Mouse (Mus musculus): ENCODE results near the gene Khk. TPM values are rescaled to one million over a fixed set of nuclear protein-coding genes. Genes with fewer than 3 reads are reported as not detected.

The Khk gene
- polyA plus RNA-seq, 1 experiment from 2014 or later = 28.8 TPM

DNA sequence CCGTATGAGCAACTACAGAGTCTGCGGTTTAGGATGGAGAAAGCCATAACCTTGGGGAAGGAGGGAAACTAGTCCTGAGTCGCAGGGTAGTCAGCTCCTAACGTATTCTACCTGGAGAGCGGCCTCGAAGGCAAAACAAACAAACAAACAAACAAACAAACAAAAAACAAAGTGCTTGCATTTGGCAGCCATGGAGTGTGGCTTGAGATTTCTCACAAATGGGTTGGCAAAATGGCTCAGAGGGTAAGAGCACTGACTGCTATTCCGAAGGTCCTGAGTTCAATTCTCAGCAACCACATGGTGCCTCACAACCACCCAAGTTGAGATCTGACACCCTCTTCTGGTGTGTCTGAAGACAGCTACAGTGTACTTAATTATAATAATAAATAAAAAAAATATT lies 11.4 kb upstream of the Khk start:
- H3K4me3 ChIP-seq (replicated peaks; ENCODE audit: low read length) = no peak overlapping the region
- H3K36me3 ChIP-seq (ENCODE audit: control insufficient read depth, insufficient read depth, low read length) = no peaks in the 10 kb centered on the region
- H3K4me2 ChIP-seq (ENCODE audit: low read depth, low read length) = no peak overlapping the region
- peaks cover 46% of the 10 kb centered on the region for H3K4me1 ChIP-seq (ENCODE audit: control insufficient read depth, insufficient read depth, low read length)
- peak overlapping the region; percentile 98 for H3K27ac ChIP-seq (ENCODE audit: low read length)
- 80% methylated on average over 7 of the region's 7 CpGs for WGBS
- no peaks in the 10 kb centered on the region for H3K27me3 ChIP-seq (ENCODE audit: control insufficient read depth, insufficient read depth, low read length)
- ATAC-seq (ENCODE audit: insufficient read depth, low FRiP score) = no peak
- no peak overlapping the region for H3K9ac ChIP-seq (ENCODE audit: low read length)
- H3K9me3 ChIP-seq (replicated peaks; ENCODE audit: control insufficient read depth, low read length) = no peaks in the 10 kb centered on the region

DNA sequence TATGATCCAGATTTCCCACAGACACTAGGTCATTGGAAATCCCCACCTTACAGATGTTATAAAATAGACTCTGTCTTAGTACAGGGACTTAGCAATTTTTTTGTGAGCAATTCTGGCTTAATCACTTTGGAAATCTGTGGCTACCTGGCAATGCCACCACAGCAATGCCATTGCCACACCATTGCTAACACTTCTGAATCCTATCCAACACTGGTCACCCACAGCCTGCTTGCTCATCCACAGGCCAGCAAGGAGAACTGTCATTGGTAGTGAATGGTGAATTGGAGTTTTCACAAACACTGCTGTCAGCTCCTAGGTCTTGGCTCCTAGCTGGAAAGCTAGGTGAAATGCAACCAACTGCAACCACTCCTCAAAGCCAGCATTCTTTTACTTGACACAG lies 10.8 kb upstream of the Khk start:
- H3K27ac ChIP-seq (ENCODE audit: low read length) = peak overlapping the region; percentile 98
- H3K9me3 ChIP-seq (replicated peaks; ENCODE audit: control insufficient read depth, low read length) = no peaks in the 10 kb centered on the region
- H3K4me1 ChIP-seq (ENCODE audit: control insufficient read depth, insufficient read depth, low read length) = peaks cover 43% of the 10 kb centered on the region
- no peaks in the 10 kb centered on the region for H3K36me3 ChIP-seq (ENCODE audit: control insufficient read depth, insufficient read depth, low read length)
- H3K27me3 ChIP-seq (ENCODE audit: control insufficient read depth, insufficient read depth, low read length) = no peaks in the 10 kb centered on the region
- H3K9ac ChIP-seq (ENCODE audit: low read length) = no peak overlapping the region
- no peak for ATAC-seq (ENCODE audit: insufficient read depth, low FRiP score)
- H3K4me3 ChIP-seq (replicated peaks; ENCODE audit: low read length) = no peak overlapping the region
- H3K4me2 ChIP-seq (ENCODE audit: low read depth, low read length) = no peak overlapping the region

- Histone ChIP-seq H3K9me3 (replicated peaks; ENCODE audit: control insufficient read depth, low read length) (no peaks in the 10 kb centered on the region), H3K4me3 (replicated peaks; ENCODE audit: low read length) (no peak overlapping the region), H3K36me3 (ENCODE audit: control insufficient read depth, insufficient read depth, low read length) (no peaks in the 10 kb centered on the region), H3K9ac (ENCODE audit: low read length) (peak overlapping the region; percentile 74; the same call in 1 of the 2 replicates), H3K4me1 (ENCODE audit: control insufficient read depth, insufficient read depth, low read length) (peaks cover 46% of the 10 kb centered on the region), H3K4me2 (ENCODE audit: low read depth, low read length) (peak overlapping the region; percentile 30; the same call in 1 of the 2 replicates), H3K27me3 (ENCODE audit: control insufficient read depth, insufficient read depth, low read length) (no peaks in the 10 kb centered on the region), H3K27ac (ENCODE audit: low read length) (peak overlapping the region; percentile 98)
- no peak for ATAC-seq (ENCODE audit: insufficient read depth, low FRiP score)
- WGBS = 51% methylated on average over 5 of the region's 5 CpGs
Observed at GRCm38 (mm10) chr5:30912156-30912555, 9.1 kb upstream of the Khk start.

DNA sequence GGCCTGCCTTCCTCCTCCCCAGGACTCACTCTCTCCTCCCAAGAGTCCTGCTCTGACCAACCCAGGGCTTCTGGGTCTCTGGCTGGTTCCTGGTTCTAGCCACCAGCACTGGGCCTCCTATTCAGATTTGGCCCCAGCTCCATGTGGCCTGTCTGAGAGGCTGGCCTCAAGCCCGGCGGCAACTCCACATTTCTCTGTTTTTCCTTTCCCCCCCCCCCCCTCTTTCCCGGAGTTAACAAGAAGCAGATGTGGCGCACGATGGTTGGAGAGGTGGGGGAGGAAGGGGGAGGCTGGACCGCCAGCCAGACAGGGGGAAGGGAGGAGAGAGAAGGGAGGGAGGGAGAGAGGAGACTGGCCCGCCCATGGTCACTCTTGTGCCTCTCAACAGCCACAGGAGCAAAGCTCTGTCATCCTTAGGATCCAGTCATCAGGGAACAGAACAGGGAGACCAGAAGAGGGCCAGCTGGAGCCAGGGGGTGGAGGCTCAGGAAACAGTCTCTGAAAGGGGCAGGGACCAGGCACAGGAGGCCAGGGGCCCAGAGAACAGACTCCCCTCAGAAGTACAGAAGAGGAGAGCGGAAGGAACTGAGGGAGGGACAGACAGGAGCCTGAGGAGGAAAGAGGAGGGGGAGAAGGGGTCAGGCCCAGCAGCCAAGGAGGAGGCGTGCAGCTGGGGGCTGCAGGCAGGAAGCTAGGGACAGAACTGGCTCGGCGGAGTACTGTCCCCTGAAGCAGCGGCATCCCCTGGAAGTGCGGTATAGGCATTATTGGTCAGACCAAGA lies 8.0 kb upstream of the Khk start, which contains the start of gene Emilin1:
Gene Emilin1, plus strand, starts transcription at position 343 of the 782 bp plus-strand sequence.
- WGBS = 23% methylated on average over 13 of the region's 13 CpGs
- no peaks in the 10 kb centered on the region for H3K27me3 ChIP-seq (ENCODE audit: control insufficient read depth, insufficient read depth, low read length)
- H3K27ac ChIP-seq (ENCODE audit: low read length) = peak within 1 kb of the TSS; percentile 98
- peak within 1 kb of the TSS; percentile 74 for H3K9ac ChIP-seq (ENCODE audit: low read length)
- H3K4me2 ChIP-seq (ENCODE audit: low read depth, low read length) = peak within 1 kb of the TSS; percentile 75
- no peaks in the 10 kb centered on the region for H3K9me3 ChIP-seq (replicated peaks; ENCODE audit: control insufficient read depth, low read length)
- H3K4me1 ChIP-seq (ENCODE audit: control insufficient read depth, insufficient read depth, low read length) = peaks cover 46% of the 10 kb centered on the region
- H3K4me3 ChIP-seq (replicated peaks; ENCODE audit: low read length) = peak within 1 kb of the TSS; percentile 55
- H3K36me3 ChIP-seq (ENCODE audit: control insufficient read depth, insufficient read depth, low read length) = no peaks in the 10 kb centered on the region
- peak; percentile 85 for ATAC-seq (ENCODE audit: insufficient read depth, low FRiP score)

DNA sequence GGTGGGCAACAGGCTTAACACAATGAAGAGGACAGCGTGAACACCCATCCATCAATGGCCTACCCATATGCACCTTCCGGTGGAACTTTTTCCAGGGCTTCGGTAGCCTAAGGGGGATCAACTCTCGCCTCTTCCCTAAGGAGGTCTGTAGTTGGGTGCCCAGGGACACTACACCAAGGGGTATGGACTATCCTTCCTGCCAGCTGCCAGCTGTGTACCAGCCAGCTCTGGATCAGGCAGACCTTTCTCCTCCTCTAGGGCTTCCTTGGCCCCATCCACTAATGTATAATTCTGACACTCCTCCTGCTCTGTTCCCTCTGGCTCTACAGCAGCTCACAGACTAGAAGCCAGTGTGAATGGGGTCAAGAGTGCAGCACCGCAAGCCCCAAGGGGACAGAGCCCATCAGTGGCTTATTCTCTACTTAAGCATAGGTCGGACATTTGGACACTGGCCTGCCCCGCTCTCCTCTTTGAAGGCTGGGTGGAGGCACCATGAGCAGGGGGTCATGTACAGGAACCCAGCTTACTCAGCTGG lies 7.1 kb upstream of the Khk start:
- no peak for ATAC-seq (ENCODE audit: insufficient read depth, low FRiP score)
- Histone ChIP-seq H3K9me3 (replicated peaks; ENCODE audit: control insufficient read depth, low read length) (no peaks in the 10 kb centered on the region), H3K36me3 (ENCODE audit: control insufficient read depth, insufficient read depth, low read length) (peaks cover 9% of the 10 kb centered on the region), H3K27ac (ENCODE audit: low read length) (peak overlapping the region; percentile 98), H3K4me3 (replicated peaks; ENCODE audit: low read length) (peak overlapping the region; percentile 55), H3K27me3 (ENCODE audit: control insufficient read depth, insufficient read depth, low read length) (no peaks in the 10 kb centered on the region), H3K9ac (ENCODE audit: low read length) (peak overlapping the region; percentile 74), H3K4me2 (ENCODE audit: low read depth, low read length) (peak overlapping the region; percentile 75), H3K4me1 (ENCODE audit: control insufficient read depth, insufficient read depth, low read length) (peaks cover 38% of the 10 kb centered on the region)
- WGBS = 38% methylated on average over 7 of the region's 7 CpGs

GRCm38 (mm10) chr5:30914849-30915248 lies 6.4 kb upstream of the Khk start:
- peak overlapping the region; percentile 75 for H3K4me2 ChIP-seq (ENCODE audit: low read depth, low read length)
- peak overlapping the region; percentile 55 for H3K4me3 ChIP-seq (replicated peaks; ENCODE audit: low read length)
- peaks cover 10% of the 10 kb centered on the region for H3K36me3 ChIP-seq (ENCODE audit: control insufficient read depth, insufficient read depth, low read length)
- no peaks in the 10 kb centered on the region for H3K27me3 ChIP-seq (ENCODE audit: control insufficient read depth, insufficient read depth, low read length)
- peak overlapping the region; percentile 74 for H3K9ac ChIP-seq (ENCODE audit: low read length)
- H3K9me3 ChIP-seq (replicated peaks; ENCODE audit: control insufficient read depth, low read length) = no peaks in the 10 kb centered on the region
- peaks cover 31% of the 10 kb centered on the region for H3K4me1 ChIP-seq (ENCODE audit: control insufficient read depth, insufficient read depth, low read length)
- H3K27ac ChIP-seq (ENCODE audit: low read length) = peak overlapping the region; percentile 98
- ATAC-seq (ENCODE audit: insufficient read depth, low FRiP score) = no peak
- WGBS = 41% methylated on average over 6 of the region's 6 CpGs

DNA sequence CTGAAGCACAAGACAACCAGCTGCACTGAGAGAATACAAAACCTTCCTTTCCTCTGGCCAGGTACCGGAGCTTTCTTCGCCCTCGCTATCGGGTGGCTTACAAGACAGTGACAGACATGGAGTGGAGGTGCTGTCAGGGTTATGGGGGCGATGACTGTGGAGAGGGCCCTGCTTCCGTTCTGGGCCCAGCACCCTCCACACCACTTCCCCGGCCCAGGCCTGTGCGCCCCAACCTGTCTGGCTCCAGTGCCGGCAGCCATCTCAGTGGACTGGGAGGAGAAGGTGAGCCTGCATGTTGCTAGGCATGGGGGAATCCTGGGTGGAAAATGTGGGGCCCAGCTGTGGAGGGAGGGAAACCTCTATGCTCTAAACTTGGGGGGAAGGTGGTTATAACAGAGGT lies 5.8 kb upstream of the Khk start:
- Histone ChIP-seq H3K4me3 (replicated peaks; ENCODE audit: low read length) (peak overlapping the region; percentile 55), H3K4me1 (ENCODE audit: control insufficient read depth, insufficient read depth, low read length) (peaks cover 32% of the 10 kb centered on the region), H3K9ac (ENCODE audit: low read length) (peak overlapping the region; percentile 74), H3K27ac (ENCODE audit: low read length) (peak overlapping the region; percentile 98), H3K9me3 (replicated peaks; ENCODE audit: control insufficient read depth, low read length) (no peaks in the 10 kb centered on the region), H3K4me2 (ENCODE audit: low read depth, low read length) (peak overlapping the region; percentile 75), H3K36me3 (ENCODE audit: control insufficient read depth, insufficient read depth, low read length) (peaks cover 10% of the 10 kb centered on the region), H3K27me3 (ENCODE audit: control insufficient read depth, insufficient read depth, low read length) (no peaks in the 10 kb centered on the region)
- 35% methylated on average over 9 of the region's 9 CpGs for WGBS
- ATAC-seq (ENCODE audit: insufficient read depth, low FRiP score) = no peak

DNA sequence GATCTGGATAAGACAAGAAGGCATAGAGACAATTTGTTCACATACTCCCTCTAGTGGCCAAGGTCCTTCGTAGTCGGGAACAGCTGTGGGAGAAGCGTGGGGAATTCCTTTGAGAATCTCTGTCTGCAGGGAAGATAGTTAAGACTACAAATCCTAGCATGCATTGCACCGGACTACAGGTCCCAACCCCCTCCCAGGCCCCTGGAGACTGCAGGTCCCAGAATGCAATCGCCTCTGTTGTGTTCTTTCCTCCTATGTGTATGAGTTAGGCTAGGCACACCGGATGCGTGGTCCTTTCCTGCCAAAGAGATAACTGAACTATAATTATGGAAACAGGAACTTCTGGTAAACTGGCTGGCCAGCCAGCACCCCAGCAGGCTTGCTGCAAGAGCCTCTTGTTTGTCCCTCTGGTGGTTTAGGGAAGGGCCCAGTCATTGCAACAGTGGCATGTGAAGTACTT lies 5.2 kb upstream of the Khk start:
- Histone ChIP-seq H3K9ac (ENCODE audit: low read length) (peak overlapping the region; percentile 74; the same call in 1 of the 2 replicates), H3K4me1 (ENCODE audit: control insufficient read depth, insufficient read depth, low read length) (peaks cover 34% of the 10 kb centered on the region), H3K4me2 (ENCODE audit: low read depth, low read length) (peak overlapping the region; percentile 75), H3K27me3 (ENCODE audit: control insufficient read depth, insufficient read depth, low read length) (no peaks in the 10 kb centered on the region), H3K27ac (ENCODE audit: low read length) (peak overlapping the region; percentile 98; the same call in 1 of the 2 replicates), H3K36me3 (ENCODE audit: control insufficient read depth, insufficient read depth, low read length) (peaks cover 10% of the 10 kb centered on the region), H3K4me3 (replicated peaks; ENCODE audit: low read length) (peak overlapping the region; percentile 55), H3K9me3 (replicated peaks; ENCODE audit: control insufficient read depth, low read length) (no peaks in the 10 kb centered on the region)
- WGBS = 4% methylated on average over 7 of the region's 7 CpGs
- ATAC-seq (ENCODE audit: insufficient read depth, low FRiP score) = peak; percentile 57

- H3K27me3 ChIP-seq (ENCODE audit: control insufficient read depth, insufficient read depth, low read length) = no peaks in the 10 kb centered on the region
- peaks cover 38% of the 10 kb centered on the region for H3K4me1 ChIP-seq (ENCODE audit: control insufficient read depth, insufficient read depth, low read length)
- no peak overlapping the region for H3K27ac ChIP-seq (ENCODE audit: low read length)
- H3K9ac ChIP-seq (ENCODE audit: low read length) = peak overlapping the region; percentile 32; the same call in 1 of the 2 replicates
- WGBS = 90% methylated on average over 9 of the region's 9 CpGs
- H3K4me2 ChIP-seq (ENCODE audit: low read depth, low read length) = no peak overlapping the region
- no peaks in the 10 kb centered on the region for H3K9me3 ChIP-seq (replicated peaks; ENCODE audit: control insufficient read depth, low read length)
- no peak overlapping the region for H3K4me3 ChIP-seq (replicated peaks; ENCODE audit: low read length)
- no peak for ATAC-seq (ENCODE audit: insufficient read depth, low FRiP score)
- H3K36me3 ChIP-seq (ENCODE audit: control insufficient read depth, insufficient read depth, low read length) = peaks cover 10% of the 10 kb centered on the region
Observed at GRCm38 (mm10) chr5:30916841-30917240, 4.4 kb upstream of the Khk start.

Measured in stomach, embryonic 16.5 days (tissue).